Mouse (Mus musculus) thymus, adult 18-20 months (tissue): ENCODE data around the gene Ripor2.

Experiments used
- DNase-seq, 2 experiments: peaks; one replicate each; pipeline ENCODE4 v3.0.0; 2022; ENCODE audit warnings: mixed read lengths in 2 of 2

Ripor2 gene

GRCm38 (mm10) chr13:24649099-24649498, 67.1 kb downstream of the Ripor2 start:
- DNase-seq: no peak

- DNase-seq: no peak
These were observed 69.0 kb downstream of the Ripor2 start for GRCm38 (mm10) chr13:24651018-24651417.

- no peak for DNase-seq
These were observed 73.1 kb downstream of the Ripor2 start for GRCm38 (mm10) chr13:24654919-24655635.

- no peak for DNase-seq
These were observed 74.9 kb downstream of the Ripor2 start for GRCm38 (mm10) chr13:24656719-24657497.

- no peak for DNase-seq
These were observed 84.8 kb downstream of the Ripor2 start for GRCm38 (mm10) chr13:24666763-24667162.

GRCm38 (mm10) chr13:24668556-24668955, 86.6 kb downstream of the Ripor2 start:
- DNase-seq: no peak

- DNase-seq: no peak
These were observed 88.7 kb downstream of the Ripor2 start for GRCm38 (mm10) chr13:24670676-24671075.

- no peak for DNase-seq
These were observed 97.2 kb downstream of the Ripor2 start for GRCm38 (mm10) chr13:24679027-24679680.

GRCm38 (mm10) chr13:24680951-24681350, 99.0 kb downstream of the Ripor2 start:
- DNase-seq: no peak

- no peak for DNase-seq
These were observed 100.4 kb downstream of the Ripor2 start for GRCm38 (mm10) chr13:24682346-24682745.

GRCm38 (mm10) chr13:24684503-24684902, 102.5 kb downstream of the Ripor2 start:
- no peak for DNase-seq

GRCm38 (mm10) chr13:24685846-24686245, 103.9 kb downstream of the Ripor2 start:
- DNase-seq: no peak

GRCm38 (mm10) chr13:24686705-24687665, 105.0 kb downstream of the Ripor2 start:
- peak in 1 of 2 experiments; percentile 33 for DNase-seq

GRCm38 (mm10) chr13:24693312-24693711, 111.3 kb downstream of the Ripor2 start:
- DNase-seq: no peak

- no peak for DNase-seq
These were observed 116.8 kb downstream of the Ripor2 start for GRCm38 (mm10) chr13:24698746-24699145.

- no peak for DNase-seq
These were observed 120.1 kb downstream of the Ripor2 start for GRCm38 (mm10) chr13:24702128-24702527.

GRCm38 (mm10) chr13:24709656-24710396, 127.8 kb downstream of the Ripor2 start:
- peak in 1 of 2 experiments; percentile 54 for DNase-seq

GRCm38 (mm10) chr13:24710968-24711367, 129.0 kb downstream of the Ripor2 start:
- no peak for DNase-seq

- no peak for DNase-seq
These were observed 130.7 kb downstream of the Ripor2 start for GRCm38 (mm10) chr13:24712581-24713130.

- peak; percentile 62 for DNase-seq
These were observed 131.5 kb downstream of the Ripor2 start for GRCm38 (mm10) chr13:24713434-24714000.

GRCm38 (mm10) chr13:24714360-24714885, 132.4 kb downstream of the Ripor2 start:
- no peak for DNase-seq
